Mouse (Mus musculus) bone marrow macrophage, adult 2 months (primary cell): ENCODE results near the gene Tbc1d5.

Source experiments
- CTCF ChIP-seq: IDR thresholded peaks from 2 replicates; pipeline ENCODE4 v1.5.1; 2012; ENCODE audit warnings: low read depth, mild to moderate bottlenecking, low read length, moderate library complexity
- POLR2A ChIP-seq: IDR thresholded peaks from 2 replicates; pipeline ENCODE4 v1.6.1; 2012; ENCODE audit warnings: mild to moderate bottlenecking, low read depth, low read length, borderline replicate concordance

DNA sequence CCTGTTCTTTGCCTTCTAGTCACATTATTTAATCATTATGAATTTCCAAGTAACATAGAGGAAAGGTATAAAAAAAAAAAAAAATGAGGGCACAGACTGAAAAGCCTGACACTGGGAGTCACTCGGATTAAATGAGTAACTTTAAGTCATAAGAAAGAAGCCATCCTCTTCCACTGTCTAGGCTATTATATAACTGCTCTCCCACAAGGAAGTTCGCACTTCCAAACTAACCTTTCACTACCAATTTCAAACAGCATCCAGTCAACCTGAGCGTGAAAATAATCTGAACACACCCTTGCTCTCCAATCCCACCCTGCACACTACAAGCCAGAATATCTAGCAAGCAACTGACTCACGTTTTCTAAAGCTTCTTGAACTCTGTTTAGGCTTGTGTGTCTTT lies 9.2 kb downstream of the Tbc1d5 start:
- TF ChIP-seq CTCF, result no peak
- no peak for TF ChIP-seq POLR2A
